Mouse (Mus musculus): ENCODE results near the gene Eif2ak2. TPM values are rescaled to one million over a fixed set of nuclear protein-coding genes. Genes with fewer than 3 reads are reported as not detected.

Eif2ak2 gene
- polyA plus RNA-seq, 1 experiment from 2014 or later = 13.2 TPM

GRCm38 (mm10) chr17:78891020-78891419 lies 8.6 kb upstream of the Eif2ak2 start:
- WGBS = 78% methylated on average over 9 of the region's 9 CpGs

GRCm38 (mm10) chr17:78889184-78889583 lies 6.8 kb upstream of the Eif2ak2 start:
- Histone ChIP-seq H3K4me2 (no peak overlapping the region), H3K4me1 (no peaks in the 10 kb centered on the region), H3K27ac (no peak overlapping the region), H3K9ac (no peak overlapping the region), H3K9me3 (no peaks in the 10 kb centered on the region), H3K4me3 (no peak overlapping the region), H3K27me3 (no peaks in the 10 kb centered on the region), H3K36me3 (no peaks in the 10 kb centered on the region)
- ATAC-seq (ENCODE audit: insufficient number of reproducible peaks, low FRiP score, low TSS enrichment, low read depth) = no peak
- 48% methylated on average over 3 of the region's 3 CpGs for WGBS

More at GRCm38 (mm10) chr17:78891020-78891419, 8.6 kb upstream of the Eif2ak2 start:
- Histone ChIP-seq H3K36me3 (no peaks in the 10 kb centered on the region), H3K4me1 (peaks cover 7% of the 10 kb centered on the region), H3K4me3 (no peak overlapping the region), H3K27ac (no peak overlapping the region), H3K9me3 (no peaks in the 10 kb centered on the region), H3K9ac (no peak overlapping the region), H3K27me3 (no peaks in the 10 kb centered on the region), H3K4me2 (no peak overlapping the region)
- ATAC-seq (ENCODE audit: insufficient number of reproducible peaks, low FRiP score, low TSS enrichment, low read depth) = no peak

- no peak for ATAC-seq (ENCODE audit: insufficient number of reproducible peaks, low FRiP score, low TSS enrichment, low read depth)
- no peak overlapping the region for H3K9ac ChIP-seq
- H3K4me3 ChIP-seq = no peak overlapping the region
- no peaks in the 10 kb centered on the region for H3K9me3 ChIP-seq
- no peaks in the 10 kb centered on the region for H3K4me1 ChIP-seq
- no peaks in the 10 kb centered on the region for H3K36me3 ChIP-seq
- 87% methylated on average over 4 of the region's 4 CpGs for WGBS
- H3K4me2 ChIP-seq = no peak overlapping the region
- H3K27ac ChIP-seq = no peak overlapping the region
- H3K27me3 ChIP-seq = no peaks in the 10 kb centered on the region
Observed at GRCm38 (mm10) chr17:78888554-78888953, 6.2 kb upstream of the Eif2ak2 start.

- Histone ChIP-seq H3K27me3 (no peaks in the 10 kb centered on the region), H3K4me1 (peaks cover 15% of the 10 kb centered on the region), H3K4me3 (no peak overlapping the region), H3K27ac (no peak overlapping the region), H3K36me3 (no peaks in the 10 kb centered on the region), H3K9me3 (no peaks in the 10 kb centered on the region), H3K4me2 (no peak overlapping the region), H3K9ac (no peak overlapping the region)
- ATAC-seq (ENCODE audit: insufficient number of reproducible peaks, low FRiP score, low TSS enrichment, low read depth) = no peak
- WGBS = 79% methylated on average over 5 of the region's 5 CpGs
Observed at GRCm38 (mm10) chr17:78885286-78886065, 3.1 kb upstream of the Eif2ak2 start.

- 87% methylated on average over 4 of the region's 4 CpGs for WGBS
- peaks cover 8% of the 10 kb centered on the region for H3K36me3 ChIP-seq
- ATAC-seq (ENCODE audit: insufficient number of reproducible peaks, low FRiP score, low TSS enrichment, low read depth) = no peak
- peaks cover 15% of the 10 kb centered on the region for H3K4me1 ChIP-seq
- no peaks in the 10 kb centered on the region for H3K9me3 ChIP-seq
- no peaks in the 10 kb centered on the region for H3K27me3 ChIP-seq
- H3K27ac ChIP-seq = no peak overlapping the region
- no peak overlapping the region for H3K4me2 ChIP-seq
- no peak overlapping the region for H3K9ac ChIP-seq
- no peak overlapping the region for H3K4me3 ChIP-seq
Observed at GRCm38 (mm10) chr17:78883291-78883690, 918 bp upstream of the Eif2ak2 start.

GRCm38 (mm10) chr17:78881878-78882304 lies 482 bp downstream of the Eif2ak2 start:
- Histone ChIP-seq H3K4me1 (peaks cover 15% of the 10 kb centered on the region), H3K36me3 (peaks cover 21% of the 10 kb centered on the region), H3K27me3 (no peaks in the 10 kb centered on the region), H3K9ac (peak overlapping the region; percentile 62), H3K4me2 (peak overlapping the region; percentile 60), H3K27ac (peak overlapping the region; percentile 82; the same call in 1 of the 2 replicates), H3K4me3 (peak overlapping the region; percentile 61), H3K9me3 (no peaks in the 10 kb centered on the region)
- 0 out of 2 replicates have a peak, but pooled peaks have one; percentile 26 for ATAC-seq (ENCODE audit: insufficient number of reproducible peaks, low FRiP score, low TSS enrichment, low read depth)
- WGBS = 13% methylated on average over 5 of the region's 7 CpGs

GRCm38 (mm10) chr17:78873886-78874285 lies 8.5 kb downstream of the Eif2ak2 start:
- Histone ChIP-seq H3K9ac (no peak overlapping the region), H3K27me3 (no peaks in the 10 kb centered on the region), H3K27ac (no peak overlapping the region), H3K9me3 (no peaks in the 10 kb centered on the region), H3K4me3 (no peak overlapping the region), H3K4me2 (no peak overlapping the region), H3K4me1 (no peaks in the 10 kb centered on the region), H3K36me3 (peaks cover 52% of the 10 kb centered on the region)
- ATAC-seq (ENCODE audit: insufficient number of reproducible peaks, low FRiP score, low TSS enrichment, low read depth) = no peak
- WGBS = 94% methylated on average over 6 of the region's 6 CpGs

GRCm38 (mm10) chr17:78856243-78856642 lies 26.1 kb downstream of the Eif2ak2 start:
- H3K36me3 ChIP-seq = peaks cover 40% of the 10 kb centered on the region
- H3K9ac ChIP-seq = no peak overlapping the region
- WGBS = 85% methylated on average over 10 of the region's 10 CpGs

GRCm38 (mm10) chr17:78842271-78842928 lies 40.0 kb downstream of the Eif2ak2 start:
- H3K27ac ChIP-seq = no peak overlapping the region
- no peak overlapping the region for H3K9ac ChIP-seq
- peaks cover 65% of the 10 kb centered on the region for H3K36me3 ChIP-seq
- H3K27me3 ChIP-seq = no peaks in the 10 kb centered on the region
- H3K4me2 ChIP-seq = no peak overlapping the region
- WGBS = 87% methylated on average over 7 of the region's 7 CpGs
- H3K4me3 ChIP-seq = no peak overlapping the region
- no peak for ATAC-seq (ENCODE audit: insufficient number of reproducible peaks, low FRiP score, low TSS enrichment, low read depth)
- no peaks in the 10 kb centered on the region for H3K4me1 ChIP-seq
- H3K9me3 ChIP-seq = no peaks in the 10 kb centered on the region

More at GRCm38 (mm10) chr17:78856243-78856642, 26.1 kb downstream of the Eif2ak2 start:
- no peak overlapping the region for H3K4me2 ChIP-seq
- no peaks in the 10 kb centered on the region for H3K4me1 ChIP-seq
- no peak overlapping the region for H3K4me3 ChIP-seq
- ATAC-seq (ENCODE audit: insufficient number of reproducible peaks, low FRiP score, low TSS enrichment, low read depth) = no peak
- H3K27ac ChIP-seq = no peak overlapping the region
- H3K9me3 ChIP-seq = no peaks in the 10 kb centered on the region
- H3K27me3 ChIP-seq = no peaks in the 10 kb centered on the region

GRCm38 (mm10) chr17:78836056-78836455 lies 46.3 kb downstream of the Eif2ak2 start:
- ATAC-seq (ENCODE audit: insufficient number of reproducible peaks, low FRiP score, low TSS enrichment, low read depth) = no peak
- H3K9ac ChIP-seq = peak overlapping the region; percentile 55
- H3K4me2 ChIP-seq = peak overlapping the region; percentile 86
- no peaks in the 10 kb centered on the region for H3K9me3 ChIP-seq
- H3K4me1 ChIP-seq = peaks cover 8% of the 10 kb centered on the region; the same call in 1 of the 2 replicates
- no peaks in the 10 kb centered on the region for H3K27me3 ChIP-seq
- WGBS = 14% methylated on average over 2 of the region's 2 CpGs
- peak overlapping the region; percentile 87 for H3K4me3 ChIP-seq
- peaks cover 17% of the 10 kb centered on the region for H3K36me3 ChIP-seq
- peak overlapping the region; percentile 86 for H3K27ac ChIP-seq

- no peaks in the 10 kb centered on the region for H3K27me3 ChIP-seq
- peaks cover 8% of the 10 kb centered on the region; the same call in 1 of the 2 replicates for H3K4me1 ChIP-seq
- peak within 1 kb of the TSS; percentile 87 for H3K4me3 ChIP-seq
- H3K27ac ChIP-seq = peak within 1 kb of the TSS; percentile 86
- H3K36me3 ChIP-seq = peaks cover 22% of the 10 kb centered on the region
- H3K9me3 ChIP-seq = no peaks in the 10 kb centered on the region
- peak within 1 kb of the TSS; percentile 76 for H3K9ac ChIP-seq
- ATAC-seq (ENCODE audit: insufficient number of reproducible peaks, low FRiP score, low TSS enrichment, low read depth) = peak; percentile 97
- peak within 1 kb of the TSS; percentile 86 for H3K4me2 ChIP-seq
- WGBS = under 1% methylated on average over 81 of the region's 81 CpGs
Observed at GRCm38 (mm10) chr17:78834856-78835835, 47.2 kb downstream of the Eif2ak2 start, which contains the start of the genes Heatr5b and Gpatch11. TSS of gene Heatr5b (minus strand) at chr17:78835364. TSS of gene Gpatch11 (plus strand) at chr17:78835567.

Measured in limb, embryonic 15.5 days (tissue).